Mouse (Mus musculus): ENCODE data around the gene Zfp1.

Zfp1 gene

GRCm38 (mm10) chr8:111678111-111678510 lies 34.9 kb downstream of the Zfp1 start:
- peak; percentile 79 to 80 for DNase-seq

GRCm38 (mm10) chr8:111678848-111679247 lies 35.6 kb downstream of the Zfp1 start:
- DNase-seq: no peak

GRCm38 (mm10) chr8:111680423-111681028 lies 37.3 kb downstream of the Zfp1 start:
- DNase-seq: no peak

GRCm38 (mm10) chr8:111681153-111681552 lies 38.0 kb downstream of the Zfp1 start:
- DNase-seq: no peak

GRCm38 (mm10) chr8:111682521-111682920 lies 39.3 kb downstream of the Zfp1 start:
- peak in 1 of 2 experiments; percentile 33 for DNase-seq

- DNase-seq: no peak
These were observed 43.7 kb downstream of the Zfp1 start for GRCm38 (mm10) chr8:111686881-111687280.

- DNase-seq: no peak
These were observed 47.8 kb downstream of the Zfp1 start, which contains the start of gene Ctrb1 for GRCm38 (mm10) chr8:111690960-111691445. TSS of gene Ctrb1 (minus strand) at chr8:111691010.

GRCm38 (mm10) chr8:111693261-111693741 lies 50.1 kb downstream of the Zfp1 start:
- DNase-seq: peak; percentile 47 to 57

GRCm38 (mm10) chr8:111695441-111695840 lies 52.2 kb downstream of the Zfp1 start:
- DNase-seq: no peak

- no peak for DNase-seq
These were observed 54.5 kb downstream of the Zfp1 start for GRCm38 (mm10) chr8:111697655-111698054.

GRCm38 (mm10) chr8:111699035-111699434 lies 55.8 kb downstream of the Zfp1 start:
- no peak for DNase-seq

- DNase-seq: no peak
These were observed 57.0 kb downstream of the Zfp1 start for GRCm38 (mm10) chr8:111700201-111700600.

GRCm38 (mm10) chr8:111700740-111701139 lies 57.5 kb downstream of the Zfp1 start:
- DNase-seq: no peak

- no peak for DNase-seq
These were observed 58.2 kb downstream of the Zfp1 start for GRCm38 (mm10) chr8:111701380-111701779.

- DNase-seq: no peak
These were observed 61.4 kb downstream of the Zfp1 start for GRCm38 (mm10) chr8:111704585-111704984.

- no peak for DNase-seq
These were observed 62.0 kb downstream of the Zfp1 start for GRCm38 (mm10) chr8:111705222-111705621.

- DNase-seq: no peak
These were observed 62.5 kb downstream of the Zfp1 start for GRCm38 (mm10) chr8:111705699-111706098.

GRCm38 (mm10) chr8:111708265-111708664 lies 65.1 kb downstream of the Zfp1 start:
- peak; percentile 79 to 93 for DNase-seq

GRCm38 (mm10) chr8:111709223-111709622 lies 66.0 kb downstream of the Zfp1 start:
- DNase-seq: peak; percentile 77 to 91

- DNase-seq: no peak
These were observed 67.7 kb downstream of the Zfp1 start for GRCm38 (mm10) chr8:111710777-111711485.

- DNase-seq: no peak
These were observed 68.9 kb downstream of the Zfp1 start for GRCm38 (mm10) chr8:111712135-111712534.

- DNase-seq: peak; percentile 80 to 87
These were observed 69.4 kb downstream of the Zfp1 start for GRCm38 (mm10) chr8:111712588-111712987.

- DNase-seq: no peak
These were observed 70.1 kb downstream of the Zfp1 start for GRCm38 (mm10) chr8:111713291-111713690.

- DNase-seq: no peak
These were observed 70.6 kb downstream of the Zfp1 start for GRCm38 (mm10) chr8:111713817-111714216.
